Mouse (Mus musculus) heart, postnatal 36 days (tissue): ENCODE results near the gene Tpk1. TPM values are rescaled to one million over a fixed set of nuclear protein-coding genes. Genes with fewer than 3 reads are reported as not detected.

Experiments
- DNase-seq, 2 experiments: peaks; one replicate each; pipeline ENCODE4 v3.0.0; 2021 to 2022
- intact Hi-C: fragments of 180-260 bp; cut with DNase I; formaldehyde crosslinking; loops from one replicate; pipeline ENCODE4 v1.15.1; 2025
- total RNA-seq, 2 experiments: library from RNA; stranded (reverse); gene quantifications; 2 replicates each; pipeline ENCODE4 v1.2.3; 2021

Tpk1 gene
- total RNA-seq = 1 to 10 TPM; 2.8 to 2.9 TPM

GRCm38 (mm10) chr6:43665677-43666546, at the start of gene Tpk1:
Gene Tpk1, minus strand, starts transcription at chr6:43666278.
- peak; percentile 91 to 94 for DNase-seq
- intact Hi-C loops = loop anchor here (1.0 to 10.0 kb wide), 2 partner anchors 270 to 391 kb away; no protein-coding TSS in a partner anchor

GRCm38 (mm10) chr6:43702810-43703614, 36.9 kb upstream of the Tpk1 start:
- intact Hi-C loops = no loop called here

GRCm38 (mm10) chr6:43691863-43692262, 25.8 kb upstream of the Tpk1 start:
- intact Hi-C loops = no loop called here
- no peak for DNase-seq

More at GRCm38 (mm10) chr6:43702810-43703614, 36.9 kb upstream of the Tpk1 start:
- no peak for DNase-seq

GRCm38 (mm10) chr6:43685985-43686384, 19.9 kb upstream of the Tpk1 start:
- no peak for DNase-seq
- intact Hi-C loops = loop anchor here (2.0 kb wide), 1 partner anchor 1341 kb away; no protein-coding TSS in a partner anchor

- intact Hi-C loops = no loop called here
- no peak for DNase-seq
Measured at GRCm38 (mm10) chr6:43682535-43682934, 16.5 kb upstream of the Tpk1 start.

GRCm38 (mm10) chr6:43678689-43679212, 12.7 kb upstream of the Tpk1 start:
- intact Hi-C loops = no loop called here
- DNase-seq = no peak

- intact Hi-C loops = no loop called here
- DNase-seq = no peak
Measured at GRCm38 (mm10) chr6:43677566-43677965, 11.5 kb upstream of the Tpk1 start.

- intact Hi-C loops = no loop called here
- no peak for DNase-seq
Measured at GRCm38 (mm10) chr6:43676139-43676538, 10.1 kb upstream of the Tpk1 start.

GRCm38 (mm10) chr6:43674986-43675760, 9.1 kb upstream of the Tpk1 start:
- DNase-seq = no peak
- intact Hi-C loops = no loop called here

- intact Hi-C loops = no loop called here
- no peak for DNase-seq
Measured at GRCm38 (mm10) chr6:43670939-43671338, 4.9 kb upstream of the Tpk1 start.

GRCm38 (mm10) chr6:43667681-43668080, 1.6 kb upstream of the Tpk1 start:
- intact Hi-C loops = loop anchor here (10.0 kb wide), 1 partner anchor 393 kb away; no protein-coding TSS in a partner anchor
- DNase-seq = no peak

- DNase-seq = no peak
- intact Hi-C loops = loop anchor here (1.0 to 10.0 kb wide), 2 partner anchors 271 to 392 kb away; no protein-coding TSS in a partner anchor
Measured at GRCm38 (mm10) chr6:43666611-43667400, 728 bp upstream of the Tpk1 start.

GRCm38 (mm10) chr6:43661822-43662221, 4.3 kb downstream of the Tpk1 start:
- intact Hi-C loops = loop anchor here (10.0 kb wide), 1 partner anchor 387 kb away; no protein-coding TSS in a partner anchor
- DNase-seq = no peak

- intact Hi-C loops = no loop called here
- DNase-seq = no peak
Measured at GRCm38 (mm10) chr6:43658290-43658689, 7.8 kb downstream of the Tpk1 start.

GRCm38 (mm10) chr6:43657845-43658244, 8.2 kb downstream of the Tpk1 start:
- DNase-seq = no peak
- intact Hi-C loops = no loop called here

- intact Hi-C loops = no loop called here
- no peak for DNase-seq
Measured at GRCm38 (mm10) chr6:43654876-43655456, 11.1 kb downstream of the Tpk1 start.

- DNase-seq = no peak
- intact Hi-C loops = no loop called here
Measured at GRCm38 (mm10) chr6:43649516-43649915, 16.6 kb downstream of the Tpk1 start.

GRCm38 (mm10) chr6:43645674-43646073, 20.4 kb downstream of the Tpk1 start:
- DNase-seq = no peak
- intact Hi-C loops = no loop called here

- intact Hi-C loops = no loop called here
- no peak for DNase-seq
Measured at GRCm38 (mm10) chr6:43645105-43645504, 21.0 kb downstream of the Tpk1 start.
